Mouse (Mus musculus) CD8-positive naive resting alpha-beta T cell, adult 2 months (primary cell): ENCODE measurements around the gene Map3k13.

Experiments
- DNase-seq, 2 experiments: peaks; one replicate each; pipeline ENCODE4 v3.0.0; 2022; ENCODE audit warnings: low read depth in 2 of 2, low spot score in 2 of 2

Gene Map3k13

GRCm38 (mm10) chr16:21848444-21848843 is 54.3 kb downstream of the Map3k13 start:
- DNase-seq: no peak

- no peak for DNase-seq
Measured at GRCm38 (mm10) chr16:21848847-21849246, 54.7 kb downstream of the Map3k13 start.

GRCm38 (mm10) chr16:21852374-21852773 is 58.2 kb downstream of the Map3k13 start:
- DNase-seq: no peak

- DNase-seq: no peak
Measured at GRCm38 (mm10) chr16:21853446-21853941, 59.3 kb downstream of the Map3k13 start.

- no peak for DNase-seq
Measured at GRCm38 (mm10) chr16:21854589-21855284, 60.6 kb downstream of the Map3k13 start.

GRCm38 (mm10) chr16:21856134-21856533 is 62.0 kb downstream of the Map3k13 start:
- no peak for DNase-seq

- no peak for DNase-seq
Measured at GRCm38 (mm10) chr16:21857126-21857644, 63.0 kb downstream of the Map3k13 start.

- DNase-seq: no peak
Measured at GRCm38 (mm10) chr16:21858163-21858562, 64.0 kb downstream of the Map3k13 start.

GRCm38 (mm10) chr16:21858882-21859281 is 64.7 kb downstream of the Map3k13 start:
- DNase-seq: no peak

GRCm38 (mm10) chr16:21862448-21862847 is 68.3 kb downstream of the Map3k13 start:
- DNase-seq: no peak

- no peak for DNase-seq
Measured at GRCm38 (mm10) chr16:21865250-21865982, 71.3 kb downstream of the Map3k13 start.

GRCm38 (mm10) chr16:21865983-21866575 is 71.9 kb downstream of the Map3k13 start:
- DNase-seq: no peak

- DNase-seq: no peak
Measured at GRCm38 (mm10) chr16:21867727-21868126, 73.6 kb downstream of the Map3k13 start.

GRCm38 (mm10) chr16:21868651-21869050 is 74.5 kb downstream of the Map3k13 start:
- DNase-seq: no peak

- no peak for DNase-seq
Measured at GRCm38 (mm10) chr16:21869879-21870278, 75.7 kb downstream of the Map3k13 start.

- no peak for DNase-seq
Measured at GRCm38 (mm10) chr16:21877735-21878134, 83.6 kb downstream of the Map3k13 start.

GRCm38 (mm10) chr16:21878834-21879233 is 84.7 kb downstream of the Map3k13 start:
- DNase-seq: no peak

- DNase-seq: no peak
Measured at GRCm38 (mm10) chr16:21881181-21881580, 87.0 kb downstream of the Map3k13 start.

GRCm38 (mm10) chr16:21881582-21882259 is 87.6 kb downstream of the Map3k13 start:
- no peak for DNase-seq

- DNase-seq: no peak
Measured at GRCm38 (mm10) chr16:21887601-21888000, 93.5 kb downstream of the Map3k13 start.

GRCm38 (mm10) chr16:21893890-21894289 is 99.7 kb downstream of the Map3k13 start:
- DNase-seq: no peak
